Mouse (Mus musculus): ENCODE measurements around the gene Sorbs1.
"Not testable (repeated sequence)": the region's sequence is repeated elsewhere in the genome, so short reads cannot be mapped to it uniquely, and the experiment has no call there.

The Sorbs1 gene

GRCm38 (mm10) chr19:40513632-40514078, at the start of gene Sorbs1:
TSS of gene Sorbs1 (minus strand) at chr19:40513779.
- in situ Hi-C loops (cut with MboI, MseI): loop anchor here (5.0 to 25.0 kb wide), 2 partner anchors 251 to 849 kb away; no protein-coding TSS in a partner anchor

- in situ Hi-C loops (cut with MboI, MseI): not testable (repeated sequence)
Observed at GRCm38 (mm10) chr19:40561521-40561920, 47.9 kb upstream of the Sorbs1 start.

GRCm38 (mm10) chr19:40556029-40556428, 42.5 kb upstream of the Sorbs1 start:
- in situ Hi-C loops (cut with MboI, MseI): loop anchor here (5.0 to 10.0 kb wide), 2 partner anchors 1591 to 1754 kb away; no protein-coding TSS in a partner anchor

- in situ Hi-C loops (cut with MboI, MseI): loop anchor here (5.0 to 10.0 kb wide), 2 partner anchors 1590 to 1753 kb away; no protein-coding TSS in a partner anchor
Observed at GRCm38 (mm10) chr19:40555136-40555535, 41.6 kb upstream of the Sorbs1 start.

- in situ Hi-C loops (cut with MboI, MseI): loop anchor here (10.0 kb wide), 1 partner anchor 1590 kb away; no protein-coding TSS in a partner anchor
Observed at GRCm38 (mm10) chr19:40554343-40554742, 40.8 kb upstream of the Sorbs1 start.

- in situ Hi-C loops (cut with MboI, MseI): loop anchor here (10.0 kb wide), 1 partner anchor 1589 kb away; no protein-coding TSS in a partner anchor
Observed at GRCm38 (mm10) chr19:40553849-40554248, 40.3 kb upstream of the Sorbs1 start.

- in situ Hi-C loops (cut with MboI, MseI): loop anchor here (10.0 kb wide), 1 partner anchor 1588 kb away; no protein-coding TSS in a partner anchor
Observed at GRCm38 (mm10) chr19:40553014-40553789, 39.6 kb upstream of the Sorbs1 start.

GRCm38 (mm10) chr19:40549516-40550135, 36.0 kb upstream of the Sorbs1 start:
- in situ Hi-C loops (cut with MboI, MseI): loop anchor here (10.0 kb wide), 1 partner anchor 1585 kb away; no protein-coding TSS in a partner anchor

GRCm38 (mm10) chr19:40548796-40549515, 35.4 kb upstream of the Sorbs1 start:
- in situ Hi-C loops (cut with MboI, MseI): no loop called here

GRCm38 (mm10) chr19:40548386-40548785, 34.8 kb upstream of the Sorbs1 start:
- in situ Hi-C loops (cut with MboI, MseI): no loop called here

- in situ Hi-C loops (cut with MboI, MseI): loop anchor here (5.0 kb wide), 1 partner anchor 158 kb away; no protein-coding TSS in a partner anchor
Observed at GRCm38 (mm10) chr19:40544856-40545255, 31.3 kb upstream of the Sorbs1 start.

- in situ Hi-C loops (cut with MboI, MseI): loop anchor here (5.0 kb wide), 1 partner anchor 155 kb away; no protein-coding TSS in a partner anchor
Observed at GRCm38 (mm10) chr19:40542776-40543175, 29.2 kb upstream of the Sorbs1 start.

- in situ Hi-C loops (cut with MboI, MseI): no loop called here
Observed at GRCm38 (mm10) chr19:40536526-40536925, 22.9 kb upstream of the Sorbs1 start.

- in situ Hi-C loops (cut with MboI, MseI): no loop called here
Observed at GRCm38 (mm10) chr19:40532525-40532924, 18.9 kb upstream of the Sorbs1 start.

- in situ Hi-C loops (cut with MboI, MseI): no loop called here
Observed at GRCm38 (mm10) chr19:40530323-40530722, 16.7 kb upstream of the Sorbs1 start.

- in situ Hi-C loops (cut with MboI, MseI): no loop called here
Observed at GRCm38 (mm10) chr19:40528254-40528653, 14.7 kb upstream of the Sorbs1 start.

- in situ Hi-C loops (cut with MboI, MseI): no loop called here
Observed at GRCm38 (mm10) chr19:40526367-40527014, 12.9 kb upstream of the Sorbs1 start.

- in situ Hi-C loops (cut with MboI, MseI): loop anchor here (25.0 kb wide), 1 partner anchor 839 kb away; no protein-coding TSS in a partner anchor
Observed at GRCm38 (mm10) chr19:40523431-40524005, 9.9 kb upstream of the Sorbs1 start.

- in situ Hi-C loops (cut with MboI, MseI): loop anchor here (25.0 kb wide), 1 partner anchor 842 kb away; no protein-coding TSS in a partner anchor
Observed at GRCm38 (mm10) chr19:40520403-40520802, 6.8 kb upstream of the Sorbs1 start.

- in situ Hi-C loops (cut with MboI, MseI): loop anchor here (25.0 kb wide), 1 partner anchor 844 kb away; no protein-coding TSS in a partner anchor
Observed at GRCm38 (mm10) chr19:40518706-40519105, 5.1 kb upstream of the Sorbs1 start.
